Mouse (Mus musculus): ENCODE data around the gene Atxn7l2.

Atxn7l2 gene

DNA sequence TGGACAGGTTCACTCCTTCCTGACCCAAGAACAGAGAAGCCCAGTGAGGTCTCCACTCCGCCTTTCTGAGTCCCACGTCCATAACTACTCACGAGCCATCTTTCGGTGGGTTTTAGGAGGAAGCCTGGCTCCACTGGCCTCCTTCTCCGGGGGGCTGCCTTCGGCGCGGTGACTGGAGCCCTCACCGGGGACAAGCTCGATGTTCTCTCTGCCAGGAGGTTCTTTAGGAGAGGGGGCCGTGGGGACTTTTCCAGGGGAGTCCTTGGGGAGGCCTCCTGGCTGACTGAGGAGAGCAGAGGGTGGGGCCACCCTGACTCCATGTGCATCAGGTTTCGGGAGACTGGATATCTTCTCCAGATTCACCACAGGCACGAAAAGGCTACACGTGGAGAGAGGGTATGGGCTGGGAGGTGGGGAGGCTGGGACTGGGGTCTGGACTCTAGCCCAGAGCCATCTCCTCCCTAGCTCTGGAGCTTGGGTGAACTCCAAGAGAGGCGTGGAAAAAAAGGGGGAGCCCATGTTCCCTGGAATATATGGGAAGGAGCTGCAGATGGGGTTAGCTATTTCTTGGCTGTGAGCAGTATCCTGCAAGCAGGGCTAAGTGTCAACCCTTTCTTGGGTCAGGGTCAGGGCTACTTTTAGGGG lies 3.9 kb downstream of the Atxn7l2 start:
- peak in 1 of 2 experiments; percentile 57 for DNase-seq (ENCODE audit: low spot score in 2 of 2)

DNA sequence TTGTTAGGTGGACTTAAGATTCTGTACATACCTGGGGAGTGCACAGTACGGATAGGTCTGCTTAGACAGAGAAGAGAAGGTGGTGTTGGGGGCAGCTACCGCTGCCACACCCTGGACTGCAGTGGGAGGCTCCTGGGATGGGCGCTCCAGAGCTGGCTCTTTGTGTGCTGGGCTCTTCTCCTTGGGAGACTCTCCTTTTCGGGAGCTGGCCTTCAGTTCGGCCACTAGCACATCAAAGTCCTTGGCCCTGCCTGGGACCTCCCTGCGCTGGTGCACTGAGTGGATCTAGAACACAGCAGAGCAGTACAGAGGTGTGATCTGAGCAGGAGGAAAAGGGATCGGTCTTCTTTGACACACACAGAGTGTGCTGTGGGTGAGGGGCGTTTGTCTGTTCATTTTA lies 5.1 kb downstream of the Atxn7l2 start:
- DNase-seq (ENCODE audit: low spot score in 2 of 2): no peak

DNA sequence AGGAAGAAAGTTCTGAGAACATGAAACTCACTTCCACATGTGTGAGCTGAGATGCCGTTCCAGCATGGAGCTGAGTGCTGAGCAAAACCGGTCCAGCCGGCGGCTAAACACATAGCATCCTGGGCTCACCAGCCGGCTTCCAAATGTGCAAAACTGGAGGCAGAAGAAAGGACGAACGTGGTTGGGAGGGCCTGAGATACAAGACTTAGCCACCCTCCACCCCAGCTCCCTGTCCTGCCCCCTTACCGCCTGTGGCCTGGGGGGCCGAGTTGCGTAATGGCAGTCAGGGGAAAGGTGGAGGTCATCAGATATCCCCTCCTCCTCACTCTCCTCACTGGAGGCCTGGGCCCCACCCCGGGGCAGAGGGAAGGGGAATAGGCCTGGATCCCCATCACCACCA lies 6.3 kb downstream of the Atxn7l2 start:
- DNase-seq (ENCODE audit: low spot score in 2 of 2): peak in 1 of 2 experiments; percentile 30

DNA sequence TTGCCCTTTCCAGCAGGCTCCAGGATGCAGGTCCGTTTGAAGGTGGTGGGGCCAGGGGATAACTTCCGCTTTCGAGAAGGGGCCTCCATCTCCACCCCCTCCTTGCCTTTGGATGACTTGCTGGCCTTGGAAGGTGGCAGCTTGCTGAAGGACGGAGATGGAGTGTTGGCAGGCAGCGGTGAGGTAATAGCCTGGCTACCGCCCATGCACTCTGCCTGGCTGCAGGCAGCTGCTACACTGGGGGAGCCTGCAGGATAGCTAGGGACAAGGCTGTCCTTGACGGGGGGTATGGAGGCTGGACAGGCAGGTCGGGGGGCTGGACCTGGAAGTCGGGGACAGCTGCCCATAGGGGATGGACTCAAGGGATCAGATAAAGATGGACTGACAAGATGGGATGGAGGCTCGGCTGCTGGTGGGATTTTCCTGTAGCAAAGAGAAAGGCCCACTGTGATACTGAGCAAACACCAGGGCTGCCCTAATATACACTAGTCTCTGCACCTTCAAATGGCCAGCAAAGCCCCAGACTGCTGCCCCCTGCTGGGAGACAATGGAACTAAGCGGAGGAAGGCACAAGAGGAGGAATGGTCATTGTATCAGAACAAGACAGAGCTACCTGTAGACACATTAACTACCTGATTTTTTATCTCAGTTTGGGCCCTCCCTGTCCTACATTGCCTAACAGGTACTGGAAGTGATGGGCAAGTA lies 7.0 kb downstream of the Atxn7l2 start:
- DNase-seq (ENCODE audit: low spot score in 2 of 2): peak in 1 of 2 experiments; percentile 82

DNA sequence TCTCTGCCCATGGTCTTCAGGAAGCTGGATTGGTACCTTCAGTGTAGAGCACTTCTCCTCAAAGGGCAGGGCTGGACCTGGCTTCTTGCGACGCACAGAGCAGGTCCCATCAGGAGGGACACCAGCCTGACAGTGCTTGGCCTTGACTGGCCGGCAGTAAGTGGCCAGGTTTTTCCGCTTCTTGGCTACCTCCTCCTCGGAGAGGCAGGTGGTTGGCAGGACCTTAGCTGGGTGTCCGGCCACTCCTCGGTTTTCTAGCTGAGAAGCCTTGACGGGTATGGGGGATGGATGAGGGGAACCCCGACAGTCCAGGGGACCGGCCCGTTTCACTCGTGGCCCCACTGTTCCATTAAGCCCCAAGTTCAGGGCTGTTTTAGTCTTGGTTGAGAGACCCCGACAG lies 7.5 kb downstream of the Atxn7l2 start:
- no peak for DNase-seq (ENCODE audit: low spot score in 2 of 2)

DNA sequence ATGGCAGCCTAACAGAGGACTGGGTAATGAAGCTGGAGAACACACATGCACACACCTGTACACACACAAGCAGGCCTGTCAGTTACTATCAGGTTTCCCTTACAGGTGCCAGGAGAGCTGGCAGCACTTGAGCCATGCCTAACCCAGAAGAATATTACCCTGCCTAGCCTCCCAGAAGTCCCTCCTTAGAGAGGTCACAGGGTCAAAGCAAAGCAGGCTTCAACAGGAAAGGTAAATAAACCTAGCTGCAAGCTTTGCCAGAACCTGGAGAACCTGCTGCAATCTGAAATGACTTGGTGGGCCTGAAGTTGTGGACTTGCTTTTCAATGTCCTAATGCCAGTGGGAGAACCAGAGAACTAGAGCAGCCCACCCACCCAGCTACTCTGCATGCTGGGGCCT lies 8.2 kb downstream of the Atxn7l2 start:
- no peak for DNase-seq (ENCODE audit: low spot score in 2 of 2)

DNA sequence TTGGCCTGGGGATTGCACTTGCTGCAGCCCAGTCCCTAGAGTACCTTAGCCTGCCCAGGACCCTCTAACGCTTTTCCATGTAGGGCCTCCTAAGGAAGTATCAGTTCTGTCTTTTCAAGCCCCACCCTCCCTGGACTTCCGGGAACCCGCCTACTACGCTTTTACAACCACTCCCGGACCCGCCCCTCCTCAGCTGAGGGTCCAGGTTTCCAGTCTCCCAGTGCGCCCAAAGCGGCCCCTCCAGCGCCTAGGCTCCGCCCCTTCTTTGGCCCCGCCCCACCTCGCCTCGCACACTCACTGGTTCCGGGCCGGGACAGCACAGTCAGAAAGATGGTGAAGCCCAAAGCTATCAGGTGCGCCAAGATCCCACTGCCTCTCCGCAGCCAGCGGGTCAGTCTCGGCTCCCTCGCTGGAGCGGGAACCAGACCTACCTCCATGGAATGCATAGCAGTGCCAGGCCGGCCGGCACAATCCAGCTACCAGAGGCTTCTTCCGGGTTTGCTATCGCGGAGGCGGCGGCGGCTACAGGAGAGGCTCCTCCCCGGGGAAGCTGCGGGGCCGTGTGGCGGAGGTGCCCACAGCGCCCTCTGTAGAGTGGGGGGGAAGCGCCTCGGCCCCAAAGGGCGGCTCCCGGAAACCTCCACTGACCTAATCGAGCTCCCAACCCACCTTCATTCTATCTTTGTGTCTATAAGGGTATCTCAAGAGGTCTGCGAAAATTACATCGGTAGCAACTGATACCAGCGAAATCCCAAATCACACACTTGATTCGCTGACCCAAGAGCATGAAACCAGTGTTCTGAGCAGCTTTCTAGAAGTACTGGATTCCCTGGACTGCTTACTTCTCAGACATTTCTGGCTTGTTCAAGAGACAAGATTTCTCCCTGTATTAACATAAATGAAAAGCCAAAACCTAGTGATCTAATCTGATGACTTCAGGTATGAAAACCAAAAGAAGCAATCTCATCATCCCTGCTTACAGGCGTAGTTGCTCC lies 10.1 kb downstream of the Atxn7l2 start, which contains the start of gene Cyb561d1:
TSS of gene Cyb561d1 (minus strand) at position 884 of the 995 bp plus-strand sequence.
- peak; percentile 91 to 92 for DNase-seq (ENCODE audit: low spot score in 2 of 2)

DNA sequence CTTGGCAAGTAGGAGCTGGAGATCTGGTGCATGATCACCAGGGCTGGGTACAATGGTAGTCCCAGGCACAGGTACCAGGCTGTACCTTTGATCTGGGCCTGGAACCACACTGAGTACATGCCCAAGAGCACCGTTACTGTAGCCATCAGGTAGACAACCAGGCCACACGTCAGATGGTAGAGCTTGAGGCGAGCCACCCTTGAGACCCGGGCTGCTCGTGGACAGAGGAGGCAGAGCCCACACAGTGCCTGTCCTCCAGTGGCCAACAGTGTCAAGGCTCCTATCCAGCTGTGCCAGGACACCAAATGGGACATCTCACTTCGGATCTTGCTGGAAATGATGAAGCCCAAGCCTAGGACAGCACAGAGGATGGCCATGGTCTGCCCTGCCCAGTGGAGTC lies 11.5 kb downstream of the Atxn7l2 start:
- DNase-seq (ENCODE audit: low spot score in 2 of 2): peak in 1 of 2 experiments; percentile 37

DNA sequence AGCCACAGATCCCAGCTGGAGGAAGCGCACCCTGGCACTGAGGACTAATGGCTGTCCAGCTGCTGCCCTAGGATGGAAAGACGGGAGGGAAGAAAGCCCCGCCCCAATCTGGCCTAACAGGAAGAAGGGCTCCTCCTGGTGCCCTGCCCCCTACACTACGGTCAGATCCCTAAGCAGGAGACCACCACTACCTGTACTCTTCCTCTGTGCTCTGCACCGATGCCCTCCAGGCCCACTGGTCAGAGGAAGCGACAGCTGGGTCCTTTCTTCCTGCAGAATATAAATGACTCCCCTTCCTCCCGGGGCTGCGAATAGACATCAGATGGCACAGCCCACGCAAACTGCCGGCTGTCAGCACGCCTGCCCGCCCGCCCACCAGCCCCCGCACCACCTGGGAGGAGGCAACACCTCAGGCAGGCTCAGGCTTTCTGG lies 13.7 kb downstream of the Atxn7l2 start:
- DNase-seq (ENCODE audit: low spot score in 2 of 2): peak; percentile 88 to 92

DNA sequence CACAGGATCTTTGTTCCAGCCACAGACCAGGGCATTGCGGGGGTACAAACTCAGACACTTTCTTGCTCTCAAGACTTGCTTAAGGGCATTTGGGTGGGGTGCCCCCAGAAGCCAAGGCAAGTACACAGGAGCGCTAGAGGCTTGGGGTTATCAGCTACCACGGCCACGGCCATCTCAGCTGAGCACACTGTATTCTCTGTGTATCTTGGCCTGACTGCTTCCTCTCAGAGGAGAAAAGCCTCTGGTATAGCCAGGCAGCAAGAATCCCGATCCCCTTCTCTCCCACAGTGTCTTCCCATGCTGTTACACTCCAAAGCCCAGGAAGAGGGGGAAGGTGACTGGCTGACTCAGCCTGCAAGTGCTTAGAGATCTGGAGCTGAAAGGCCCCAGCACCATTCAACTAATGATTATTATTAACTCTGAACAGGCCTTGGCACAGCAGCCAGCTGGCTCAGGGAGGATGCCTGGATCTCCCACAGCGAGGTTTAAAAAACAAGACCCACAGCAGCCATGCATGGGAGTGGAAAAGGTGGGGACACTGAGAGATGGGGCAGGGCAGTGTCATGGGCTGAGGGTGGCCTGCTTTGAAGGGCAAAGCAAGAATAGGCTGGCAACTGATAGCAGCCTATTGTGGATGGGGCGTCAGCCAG lies 14.7 kb downstream of the Atxn7l2 start:
- peak; percentile 69 to 79 for DNase-seq (ENCODE audit: low spot score in 2 of 2)

DNA sequence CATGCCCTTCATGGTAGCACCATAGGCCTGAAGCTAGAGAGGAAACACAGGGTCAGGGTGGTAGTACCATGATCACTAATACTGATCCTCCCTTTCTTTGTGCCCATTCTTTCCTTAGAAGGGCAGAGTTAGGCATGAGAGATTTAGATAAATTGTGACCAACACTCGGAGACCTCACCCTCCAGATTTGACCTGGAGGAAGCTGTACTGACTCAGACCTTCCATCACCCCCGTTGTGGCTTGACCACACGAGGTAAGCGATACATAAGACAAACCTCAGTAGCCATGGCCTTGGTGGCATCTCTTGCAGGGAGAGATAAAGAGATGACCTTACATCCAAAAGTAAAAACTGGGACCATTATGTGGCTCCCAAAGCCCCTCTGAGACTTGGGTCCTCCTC lies 15.4 kb downstream of the Atxn7l2 start:
- peak in 1 of 2 experiments; percentile 21 for DNase-seq (ENCODE audit: low spot score in 2 of 2)

DNA sequence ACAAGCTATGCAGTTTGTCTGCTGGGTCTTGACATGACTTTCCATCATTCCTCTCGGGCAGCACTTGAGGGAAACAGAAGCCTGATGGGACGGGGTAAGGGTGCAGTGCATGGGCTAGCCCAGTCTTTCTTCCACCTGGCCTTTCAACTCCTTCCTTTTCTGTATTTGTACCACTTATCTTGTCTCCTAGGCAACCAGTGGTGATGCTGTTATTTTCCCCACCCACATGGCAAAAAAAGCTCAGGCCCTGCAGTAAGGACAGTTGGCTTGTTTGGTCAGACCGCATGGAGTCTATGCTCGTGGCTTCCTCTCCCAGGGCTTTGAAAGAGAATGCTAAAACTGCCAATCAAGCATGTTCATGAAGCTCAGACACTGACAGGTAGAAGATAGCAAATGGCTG lies 17.0 kb downstream of the Atxn7l2 start:
- DNase-seq (ENCODE audit: low spot score in 2 of 2): peak in 1 of 2 experiments; percentile 30

DNA sequence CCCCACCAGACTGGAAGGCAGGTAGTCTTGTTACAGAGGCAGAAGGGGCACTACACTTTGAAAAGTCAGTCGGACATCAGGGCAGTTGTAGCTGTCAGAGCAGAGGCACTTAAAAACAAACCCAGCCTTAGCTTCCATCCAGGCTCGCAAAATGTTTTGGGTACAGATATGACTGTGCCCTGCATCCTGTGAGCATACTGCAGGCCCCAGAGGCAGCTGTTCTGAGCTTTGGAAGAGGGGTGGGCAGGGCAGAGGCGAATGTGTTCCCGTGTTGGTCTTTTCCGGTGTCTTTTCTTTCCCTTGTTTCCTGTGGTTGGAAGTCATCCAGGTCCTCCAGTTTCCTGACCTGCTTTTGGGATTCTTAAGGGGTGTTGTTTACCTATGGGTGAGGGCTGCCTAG lies 20.8 kb downstream of the Atxn7l2 start:
- peak in 1 of 2 experiments; percentile 19 for DNase-seq (ENCODE audit: low spot score in 2 of 2)

DNA sequence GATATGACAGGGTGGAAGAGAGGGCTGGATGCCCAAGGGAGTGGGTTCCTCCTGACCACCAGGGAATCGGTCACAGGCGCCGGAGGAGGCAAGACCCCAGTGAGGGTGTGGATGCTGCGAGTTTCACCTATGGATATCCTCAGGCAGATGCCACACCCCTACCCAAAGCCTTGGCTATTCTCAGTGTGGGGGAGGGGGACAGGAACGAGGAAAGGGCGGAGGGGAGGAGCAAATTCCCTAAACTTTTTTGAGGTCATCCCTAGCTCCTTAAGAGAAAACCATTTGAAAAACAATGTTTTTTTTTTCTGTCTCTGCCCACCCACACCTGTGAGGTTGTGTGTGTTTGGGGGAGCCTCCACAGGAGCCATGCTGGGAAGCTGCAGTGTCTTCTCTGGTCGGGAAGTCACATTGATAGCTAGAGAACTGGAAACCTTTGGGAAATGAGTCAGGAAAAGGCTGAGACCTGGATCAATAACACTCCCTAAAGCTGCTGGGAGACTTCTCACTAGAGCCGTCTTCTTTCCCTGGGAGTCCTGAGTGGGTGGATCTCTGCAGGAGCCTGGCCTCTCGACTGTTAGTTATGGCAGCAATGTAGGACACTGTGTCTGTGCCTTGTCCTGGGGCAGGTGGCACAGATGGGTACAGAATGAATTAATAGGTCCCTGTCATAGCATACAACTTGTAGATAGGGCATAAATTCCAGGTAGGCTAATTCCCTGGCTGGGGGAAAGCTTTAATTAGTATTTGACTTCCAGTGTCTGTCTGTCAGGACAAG lies 21.8 kb downstream of the Atxn7l2 start:
- peak in 1 of 2 experiments; percentile 33 for DNase-seq (ENCODE audit: low spot score in 2 of 2)

DNA sequence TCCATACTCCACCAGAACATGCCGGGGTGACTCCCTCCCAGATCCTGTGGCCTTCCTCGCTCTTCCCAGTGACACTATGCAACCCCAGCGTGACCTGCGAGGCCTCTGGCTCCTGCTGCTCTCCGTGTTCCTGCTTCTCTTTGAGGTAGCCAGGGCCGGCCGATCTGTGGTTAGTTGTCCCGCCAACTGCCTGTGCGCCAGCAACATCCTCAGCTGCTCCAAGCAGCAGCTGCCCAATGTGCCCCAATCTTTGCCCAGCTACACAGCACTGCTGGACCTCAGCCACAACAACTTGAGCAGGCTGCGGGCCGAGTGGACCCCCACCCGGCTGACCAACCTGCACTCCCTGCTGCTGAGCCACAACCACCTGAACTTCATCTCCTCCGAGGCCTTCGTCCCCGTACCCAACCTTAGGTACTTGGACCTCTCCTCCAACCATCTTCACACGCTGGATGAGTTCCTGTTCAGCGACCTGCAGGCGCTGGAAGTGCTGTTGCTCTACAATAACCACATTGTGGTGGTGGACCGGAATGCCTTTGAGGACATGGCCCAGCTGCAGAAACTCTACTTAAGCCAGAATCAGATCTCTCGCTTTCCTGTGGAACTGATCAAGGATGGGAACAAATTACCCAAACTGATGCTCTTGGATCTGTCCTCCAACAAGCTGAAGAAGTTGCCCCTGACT lies 23.5 kb downstream of the Atxn7l2 start:
- DNase-seq (ENCODE audit: low spot score in 2 of 2): peak; percentile 36 to 44

DNA sequence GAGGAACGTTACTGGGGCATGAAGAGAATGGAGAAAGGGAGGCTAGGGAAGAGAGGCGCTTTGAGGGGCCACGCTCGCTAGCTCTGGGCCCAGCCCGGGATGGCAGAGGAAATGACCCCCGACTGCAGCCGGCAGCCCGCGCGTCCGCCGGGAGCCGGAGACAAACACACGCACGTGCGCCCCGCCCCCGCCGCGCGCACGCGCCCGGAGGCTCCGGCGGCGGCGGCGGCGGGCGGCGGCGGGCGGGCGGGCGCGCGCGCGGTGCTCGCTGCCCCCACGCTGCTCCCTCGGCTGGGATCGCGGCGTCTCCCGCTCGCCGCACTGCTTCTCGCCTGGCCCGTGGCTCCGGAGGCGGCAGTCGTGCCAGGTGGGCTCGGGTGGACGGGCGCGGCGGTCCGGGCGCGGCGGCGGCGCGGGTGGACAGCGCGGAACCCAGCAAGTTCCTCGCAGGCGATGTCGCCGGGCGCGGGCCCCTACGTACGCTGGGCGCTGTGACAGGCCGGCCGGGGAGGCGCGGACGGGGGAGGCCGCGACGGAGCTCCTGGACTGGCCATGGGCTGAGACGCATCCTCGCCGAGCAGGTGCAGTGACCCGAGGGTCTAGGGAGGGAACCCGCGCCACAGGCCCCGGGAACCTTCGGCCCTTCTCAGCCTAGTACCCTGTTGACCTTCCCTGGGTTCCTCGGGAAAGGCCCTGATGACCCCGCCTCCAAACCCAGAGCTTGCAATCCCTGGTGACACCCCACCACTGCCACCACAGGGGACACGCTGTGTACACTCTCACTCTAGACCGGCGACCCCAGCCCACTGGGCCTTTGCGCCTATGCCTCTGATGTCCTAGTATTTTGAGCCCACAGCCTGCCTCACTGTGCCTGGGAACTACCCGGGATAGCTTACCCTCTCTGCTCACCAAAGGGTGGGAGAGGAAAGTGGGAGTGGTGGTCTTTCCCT lies 24.4 kb downstream of the Atxn7l2 start, which contains the start of gene Amigo1:
TSS of gene Amigo1 (plus strand) at position 238 of the 950 bp plus-strand sequence.
- DNase-seq (ENCODE audit: low spot score in 2 of 2): peak; percentile 27 to 57

DNA sequence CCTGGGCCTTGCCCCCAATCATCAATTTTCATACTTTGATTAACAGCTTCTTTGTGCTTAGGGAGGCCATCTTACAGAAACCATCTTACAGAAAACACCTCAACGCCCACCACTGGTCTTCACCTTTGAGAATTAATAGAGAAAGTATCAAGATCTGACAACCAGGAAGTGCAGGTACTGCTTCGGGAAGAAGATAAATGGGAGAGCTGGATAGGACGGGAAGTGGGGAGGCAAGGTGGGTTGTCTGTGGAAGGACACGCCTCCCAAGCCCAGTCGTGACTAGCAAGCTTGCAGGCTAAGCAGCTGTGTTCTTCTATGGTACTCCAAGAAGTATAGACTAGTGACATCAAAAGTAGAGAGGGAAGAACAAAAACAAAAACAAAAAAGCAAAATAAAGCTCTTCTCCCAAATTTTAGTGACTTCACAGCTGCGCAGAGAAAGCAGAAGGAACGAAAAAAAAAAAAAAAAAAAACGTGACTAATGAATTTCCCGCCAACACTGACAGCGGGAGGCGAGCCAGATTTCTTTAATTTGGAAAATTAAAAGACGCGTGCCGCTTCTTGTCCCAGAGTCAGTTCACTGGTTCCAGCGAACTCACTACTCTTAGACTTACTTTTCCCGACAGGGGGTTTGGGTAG lies 25.2 kb downstream of the Atxn7l2 start:
- peak in 1 of 2 experiments; percentile 28 for DNase-seq (ENCODE audit: low spot score in 2 of 2)

DNA sequence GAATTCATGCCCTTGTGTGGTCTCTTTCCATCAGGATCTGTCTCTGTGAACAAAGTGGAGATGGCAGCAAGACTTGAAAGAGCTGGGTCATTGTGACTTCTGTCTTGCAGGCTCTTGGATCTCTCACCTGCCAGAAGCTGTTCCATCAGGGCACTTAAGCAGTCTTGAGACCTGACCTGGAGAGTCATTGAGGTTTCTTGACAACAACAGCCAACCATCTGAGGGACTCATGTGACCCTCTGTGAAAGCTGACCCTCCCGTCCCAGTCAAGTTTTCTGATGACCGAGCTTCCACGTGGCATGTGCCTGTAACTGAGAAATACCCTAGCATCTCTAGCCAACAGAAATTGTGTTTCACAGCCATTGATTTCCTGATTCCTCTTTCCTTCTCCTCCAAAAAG lies 26.0 kb downstream of the Atxn7l2 start:
- peak in 1 of 2 experiments; percentile 20 for DNase-seq (ENCODE audit: low spot score in 2 of 2)
